ENCODE assay signal across 22 mouse cellular contexts in the genomic region with DNA sequence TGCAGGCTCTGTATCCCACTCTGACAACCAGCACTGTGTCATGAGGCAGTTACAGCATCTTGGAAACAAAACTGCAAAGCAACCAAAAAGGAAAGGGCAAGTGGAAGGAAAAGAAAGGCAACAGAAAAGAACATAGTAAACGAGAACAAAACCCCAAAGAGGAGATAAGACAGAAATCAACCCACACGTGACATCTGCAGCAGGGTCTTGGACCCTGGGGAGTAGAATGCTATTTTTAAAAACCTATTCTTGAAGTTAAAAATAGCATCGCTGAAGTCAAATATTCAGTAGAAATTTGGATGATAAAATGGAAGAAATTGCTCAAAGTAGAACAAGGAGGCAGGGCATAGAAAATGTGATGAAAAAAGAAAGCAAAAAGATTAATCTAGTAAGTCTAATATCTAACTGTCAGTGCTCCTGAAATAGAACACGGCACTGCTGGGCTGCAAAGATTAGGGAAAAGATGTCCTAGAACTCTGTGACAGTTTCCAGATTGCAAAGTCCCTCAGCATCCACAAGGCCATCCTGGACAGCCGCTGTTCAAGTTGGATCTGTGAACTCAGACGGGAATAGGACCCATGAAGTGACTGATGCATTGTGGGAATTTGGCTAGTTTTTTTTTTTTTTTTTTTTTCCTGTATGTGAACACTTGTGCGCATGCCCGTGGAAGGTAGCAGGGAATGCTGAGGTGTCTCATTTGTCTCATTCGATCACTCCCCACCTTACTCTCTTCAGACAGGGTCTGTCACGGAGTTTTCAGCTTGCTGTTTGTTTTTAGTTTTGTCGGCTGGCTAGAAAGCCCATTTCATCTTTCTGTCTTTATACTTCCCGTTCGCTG. TPM values are rescaled to one million over a fixed set of nuclear protein-coding genes. Genes with fewer than 3 reads are reported as not detected.
DNase-seq lines count a peak whose midpoint lies in the region; ATAC-seq and TF ChIP-seq lines count a peak whose summit lies in the region.
"Had no signal": no experiment of that assay in that cellular context is flagged by ENCODE, and none has a peak within 500 bp of the region (broad histone marks: within the 10 kb centered on the region; RNA-seq: fewer than 3 reads in every experiment).

No protein-coding gene starts in this region.

- H3K27me3 ChIP-seq in heart, embryonic 10.5 days (ENCODE audit: insufficient read depth, poor library complexity, severe bottlenecking): no peaks in the 10 kb centered on the region
- H3K27me3 ChIP-seq in heart, adult 2 months (ENCODE audit: control insufficient read depth, insufficient read depth, low read length): no peaks in the 10 kb centered on the region
- no peaks in the 10 kb centered on the region for H3K27me3 ChIP-seq in heart, embryonic 15.5 days
- H3K27me3 ChIP-seq in CH12.LX (replicated peaks): no peaks in the 10 kb centered on the region
- H3K27me3 ChIP-seq: forebrain, embryonic 13.5 days; hindbrain, embryonic 13.5 days had no signal

- in situ Hi-C loops in CH12.LX (cut with MboI; ENCODE audit: low pct_ligation_motif_present, low pct_unique_long_range_greater_than_20kb, low sequenced_read_pairs): no loop called here

- no peaks in the 10 kb centered on the region for H3K79me2 ChIP-seq in heart, adult 2 months (replicated peaks; ENCODE audit: control insufficient read depth, insufficient read depth, low read length)
- H3K79me2 ChIP-seq in CH12.LX (replicated peaks; ENCODE audit: control insufficient read depth, extremely low read depth, insufficient read depth, poor library complexity, severe bottlenecking): 0 out of 2 replicates have a peak, but pooled peaks cover 2% of the 10 kb centered on the region

- H3K36me3 ChIP-seq in heart, embryonic 10.5 days: no peaks in the 10 kb centered on the region
- no peaks in the 10 kb centered on the region for H3K36me3 ChIP-seq in heart, adult 2 months (ENCODE audit: control insufficient read depth, insufficient read depth, low read length)
- H3K36me3 ChIP-seq in heart, embryonic 15.5 days: no peaks in the 10 kb centered on the region
- no peaks in the 10 kb centered on the region for H3K36me3 ChIP-seq in CH12.LX (replicated peaks in 1 of 2; ENCODE audit: control insufficient read depth in 1 of 2, insufficient read depth in 1 of 2, low read length in 1 of 2)
- H3K36me3 ChIP-seq: embryonic facial prominence, embryonic 10.5 days; hindbrain, embryonic 13.5 days had no signal

- dilution Hi-C loops in CH12.LX (cut with MboI; ENCODE audit: extremely low pct_ligation_motif_present, extremely low pct_unique_long_range_greater_than_20kb, low sequenced_read_pairs): no loop called here

- no peak for ATAC-seq in heart, embryonic 15.5 days (replicated peaks; ENCODE audit: insufficient number of reproducible peaks, insufficient read depth, low FRiP score, low read depth)
- ATAC-seq: CD4-positive, CD25-positive, alpha-beta regulatory T cell, adult 4 months; forebrain, embryonic 13.5 days; forebrain, postnatal 0 days; hindbrain, postnatal 0 days had no signal

- H3K9ac ChIP-seq in heart, adult 2 months (ENCODE audit: low read depth, low read length): no peak overlapping the region
- H3K9ac ChIP-seq in heart, embryonic 15.5 days: no peak overlapping the region
- no peak overlapping the region; the same call in 1 of the 2 replicates for H3K9ac ChIP-seq in CH12.LX (ENCODE audit: insufficient read depth, low read depth)
- H3K9ac ChIP-seq: forebrain, embryonic 13.5 days; forebrain, postnatal 0 days; hindbrain, embryonic 13.5 days had no signal

- H3K4me1 ChIP-seq in heart, embryonic 10.5 days: peaks cover 14% of the 10 kb centered on the region
- H3K4me1 ChIP-seq in heart, adult 2 months (ENCODE audit: control insufficient read depth, insufficient read depth, low read length): peaks cover 2% of the 10 kb centered on the region
- H3K4me1 ChIP-seq in heart, embryonic 15.5 days (replicated peaks): peaks cover 16% of the 10 kb centered on the region
- H3K4me1 ChIP-seq in CH12.LX (ENCODE audit: control insufficient read depth in 1 of 2, insufficient read depth in 2 of 2): peaks cover 0 to 12% of the 10 kb centered on the region in 2 experiments; a peak in 2 of 4 replicates
- no peaks in the 10 kb centered on the region; the same call in 1 of the 2 replicates for H3K4me1 ChIP-seq in bone marrow, adult 2 months (ENCODE audit: control insufficient read depth, insufficient read depth, low read length)
- H3K4me1 ChIP-seq: hindbrain, embryonic 13.5 days had no signal

- no peak for TF ChIP-seq RAD21 in CH12.LX (IDR thresholded peaks at IDR 0.05; ENCODE audit: low read depth, low read length)

- TF ChIP-seq EP300 in heart, adult 2 months (IDR thresholded peaks at IDR 0.05; ENCODE audit: insufficient read depth, low read depth, low read length): no peak
- TF ChIP-seq EP300 in CH12.LX (IDR thresholded peaks at IDR 0.05; ENCODE audit: low read length): no peak

- TF ChIP-seq POLR2A in heart, adult 2 months (IDR thresholded peaks at IDR 0.05; ENCODE audit: insufficient read depth, low read depth, low read length): no peak
- TF ChIP-seq POLR2A in CH12.LX (IDR thresholded peaks at IDR 0.05; ENCODE audit: low read depth, low read length): no peak
- no peak for TF ChIP-seq POLR2A in bone marrow, adult 2 months (IDR thresholded peaks at IDR 0.05; ENCODE audit: borderline replicate concordance, control insufficient read depth, low read depth, low read length)

- no peaks in the 10 kb centered on the region for H3K9me3 ChIP-seq in heart, embryonic 10.5 days
- no peaks in the 10 kb centered on the region for H3K9me3 ChIP-seq in heart, embryonic 15.5 days (replicated peaks)
- no peaks in the 10 kb centered on the region for H3K9me3 ChIP-seq in CH12.LX (replicated peaks; ENCODE audit: low read length)
- H3K9me3 ChIP-seq: embryonic facial prominence, embryonic 10.5 days; hindbrain, embryonic 13.5 days had no signal

- DNase-seq in heart, embryonic 10.5 days (ENCODE audit: low spot score): no peak
- DNase-seq in heart, adult 2 months: no peak
- DNase-seq in heart, postnatal 4 days: no peak
- DNase-seq in CH12.LX (ENCODE audit: extremely low read depth): peak; percentile 7
- no peak for DNase-seq in cerebellum, adult 9-10 months
- no peak for DNase-seq in urinary bladder, postnatal 36 days (ENCODE audit: low spot score in 2 of 2)
- DNase-seq: adrenal gland, adult 8-10 months; adrenal gland, postnatal 36 days; B cell, adult 2 months; cerebellum, adult 11 months; cerebellum, adult 9-11 months; cerebellum, postnatal 36 days; forebrain, postnatal 0 days; gastrocnemius, postnatal 14 days; kidney, adult 11 months had no signal

- TF ChIP-seq CTCF in heart, adult 2 months (IDR thresholded peaks at IDR 0.05): no peak
- no peak for TF ChIP-seq CTCF in CH12.LX (conservative IDR thresholded peaks at IDR 0.05 in 1 of 2, IDR thresholded peaks at IDR 0.05 in 1 of 2; ENCODE audit: low read depth in 2 of 2, low read length in 2 of 2)
- no peak for TF ChIP-seq CTCF in bone marrow, adult 2 months (IDR thresholded peaks at IDR 0.05; ENCODE audit: control insufficient read depth, insufficient read depth, low read length)

- whole genome bisulfite sequencing in heart, embryonic 10.5 days: 53% methylated on average over 13 of the region's 13 CpGs
- WGBS in heart, adult 2 months: 55% methylated on average over 13 of the region's 13 CpGs
- WGBS in heart, embryonic 15.5 days: 54% methylated on average over 13 of the region's 13 CpGs
- 66% methylated on average over 13 of the region's 13 CpGs for WGBS in bone marrow, adult 2 months

- H3K4me2 ChIP-seq in heart, embryonic 15.5 days: 0 out of 2 replicates have a peak overlapping the region, but pooled peaks have one; percentile 10
- peak overlapping the region; percentile 67 for H3K4me2 ChIP-seq in CH12.LX (ENCODE audit: insufficient read depth, low read depth, poor library complexity, severe bottlenecking)
- H3K4me2 ChIP-seq: forebrain, embryonic 13.5 days; hindbrain, embryonic 13.5 days had no signal

- no peak overlapping the region for H3K4me3 ChIP-seq in heart, embryonic 10.5 days
- H3K4me3 ChIP-seq in heart, adult 2 months: no peak overlapping the region
- H3K4me3 ChIP-seq in heart, embryonic 15.5 days: no peak overlapping the region
- H3K4me3 ChIP-seq in CH12.LX (replicated peaks in 1 of 3; ENCODE audit: low read depth in 2 of 3, low read length in 2 of 3, poor library complexity in 1 of 3): no peak overlapping the region
- H3K4me3 ChIP-seq in bone marrow, adult 2 months (replicated peaks; ENCODE audit: control insufficient read depth, low read depth, low read length): no peak overlapping the region
- H3K4me3 ChIP-seq: embryonic facial prominence, embryonic 10.5 days; forebrain, embryonic 13.5 days; hindbrain, embryonic 13.5 days had no signal

- intact Hi-C loops in heart, adult 2 months (cut with DNase I): no loop called here

- H3K27ac ChIP-seq in heart, embryonic 10.5 days: 0 out of 2 replicates have a peak overlapping the region, but pooled peaks have one; percentile 7
- H3K27ac ChIP-seq in heart, adult 2 months: no peak overlapping the region
- peak overlapping the region; percentile 33; the same call in 1 of the 2 replicates for H3K27ac ChIP-seq in heart, embryonic 15.5 days
- H3K27ac ChIP-seq in CH12.LX (ENCODE audit: insufficient read depth, low read depth): no peak overlapping the region
- H3K27ac ChIP-seq in bone marrow, adult 2 months (ENCODE audit: control insufficient read depth, insufficient read depth, low read depth, low read length, poor library complexity): peak overlapping the region; percentile 14; the same call in 1 of the 2 replicates
- H3K27ac ChIP-seq: embryonic facial prominence, embryonic 10.5 days; forebrain, embryonic 13.5 days; hindbrain, embryonic 13.5 days; hindbrain, postnatal 0 days had no signal

TF ChIP-seq in CH12.LX, 34 proteins besides CTCF, POLR2A, EP300 and RAD21 (continues in another document):
- TF ChIP-seq MYC (IDR thresholded peaks at IDR 0.05; ENCODE audit: low read depth, low read length): no peak
- no peak for TF ChIP-seq ETS1 (conservative IDR thresholded peaks at IDR 0.05; ENCODE audit: low read depth, low read length)
- TF ChIP-seq MAFK (IDR thresholded peaks at IDR 0.05; ENCODE audit: insufficient replicate concordance, low read length): no peak
- no peak for TF ChIP-seq GABPA (IDR thresholded peaks at IDR 0.05; ENCODE audit: insufficient replicate concordance, low read depth, low read length)
- no peak for TF ChIP-seq TBP (conservative IDR thresholded peaks at IDR 0.05; ENCODE audit: low read depth, low read length)
- TF ChIP-seq KAT2A (IDR thresholded peaks at IDR 0.05; ENCODE audit: insufficient replicate concordance, low read length): no peak
- no peak for TF ChIP-seq CHD1 (IDR thresholded peaks at IDR 0.05; ENCODE audit: low read depth, low read length)

RNA-seq across cellular contexts. Expression of a gene that starts 13.5 kb away (rescaled TPM):
- polyA plus RNA-seq in heart, embryonic 10.5 days (2016; fragmentation: Nextera tagmentation; extraction: Ambion mirVana): 3.1 and 4.1 TPM in 2 replicates
- total RNA-seq in heart, adult 2 months (2021): 10 to 100 TPM; 22.6 to 27.6 TPM
- 5.0 and 5.7 TPM in 2 replicates for polyA plus RNA-seq in heart, adult 2 months (2012; rRNA removed)
- polyA plus RNA-seq in heart, embryonic 15.5 days (2015; fragmentation: Nextera tagmentation; extraction: Ambion mirVana): 7.5 and 9.4 TPM in 2 replicates
- 10 to 100 TPM; 37.0 to 38.4 TPM for total RNA-seq in heart, postnatal 4 days (2021)
- total RNA-seq in CH12.LX (2012; rRNA removed) (0.13 and 0.29 TPM in 2 replicates), CH12.LX (2014; rRNA removed) (1.3 and 1.4 TPM in 2 replicates)
- polyA plus RNA-seq in CH12.LX (2012; ENCODE audit: insufficient read length, low read depth): 1.5 and 1.6 TPM in 2 replicates
- polyA plus RNA-seq in bone marrow, adult 2 months (2011; ENCODE audit: insufficient read depth, insufficient read length, low replicate concordance, missing spikeins): 2.6 TPM in 2 replicates

Comparison
In these comparisons a context has a peak if more than half of its experiments do, and no peak if none do; other contexts are left out.
1. H3K27ac ChIP-seq: peak in heart, embryonic 10.5 days (single experiment), heart, embryonic 15.5 days (single experiment) and bone marrow, adult 2 months (single experiment); none in heart, adult 2 months (single experiment) and CH12.LX (single experiment).